Mouse (Mus musculus): ENCODE measurements around the gene Ankrd17. TPM values are rescaled to one million over a fixed set of nuclear protein-coding genes. Genes with fewer than 3 reads are reported as not detected.

The Ankrd17 gene
- total RNA-seq, 2 experiments from 2014 or later, result 82.1 to 82.4 TPM

- intact Hi-C loops (cut with DNase I), result loop anchor here (1.0 to 10.0 kb wide), 3 partner anchors 38 to 660 kb away; partner anchors contain the start of gene Ankrd17
- DNase-seq, result no peak
These were observed 141.6 kb downstream of the Ankrd17 start for GRCm38 (mm10) chr5:90224730-90225129.

- DNase-seq, result peak; percentile 99 to 100
These were observed 142.6 kb downstream of the Ankrd17 start, which contains the start of gene Cox18 for GRCm38 (mm10) chr5:90223534-90224381. Gene Cox18, minus strand, starts transcription at chr5:90224001.

GRCm38 (mm10) chr5:90222937-90223336 lies 143.4 kb downstream of the Ankrd17 start:
- DNase-seq, result no peak
- intact Hi-C loops (cut with DNase I), result loop anchor here (10.0 kb wide), 1 partner anchor 662 kb away; no protein-coding TSS in a partner anchor

More at GRCm38 (mm10) chr5:90223534-90224381, 142.6 kb downstream of the Ankrd17 start, which contains the start of gene Cox18:
- intact Hi-C loops (cut with DNase I), result loop anchor here (1.0 to 10.0 kb wide), 2 partner anchors 143 to 661 kb away; partner anchors contain the start of gene Ankrd17

- intact Hi-C loops (cut with DNase I), result no loop called here
- no peak for DNase-seq
These were observed 148.6 kb downstream of the Ankrd17 start for GRCm38 (mm10) chr5:90217791-90218190.

GRCm38 (mm10) chr5:90217226-90217625 lies 149.2 kb downstream of the Ankrd17 start:
- intact Hi-C loops (cut with DNase I), result no loop called here
- no peak for DNase-seq

- intact Hi-C loops (cut with DNase I), result no loop called here
- DNase-seq, result no peak
These were observed 153.0 kb downstream of the Ankrd17 start for GRCm38 (mm10) chr5:90213356-90213755.

GRCm38 (mm10) chr5:90203168-90203567 lies 163.2 kb downstream of the Ankrd17 start:
- DNase-seq, result peak; percentile 32 to 57
- intact Hi-C loops (cut with DNase I), result loop anchor here (1.0 to 5.0 kb wide), 4 partner anchors 164 to 450 kb away; partner anchors contain the start of genes Ankrd17 and Gm9958

GRCm38 (mm10) chr5:90202447-90203117 lies 163.8 kb downstream of the Ankrd17 start:
- intact Hi-C loops (cut with DNase I), result loop anchor here (1.0 to 5.0 kb wide), 4 partner anchors 165 to 450 kb away; partner anchors contain the start of genes Ankrd17 and Gm9958
- no peak for DNase-seq

- no peak for DNase-seq
- intact Hi-C loops (cut with DNase I), result loop anchor here (5.0 kb wide), 3 partner anchors 167 to 658 kb away; partner anchors contain the start of genes Ankrd17 and Gm9958
These were observed 166.3 kb downstream of the Ankrd17 start for GRCm38 (mm10) chr5:90199922-90200632.

- intact Hi-C loops (cut with DNase I), result loop anchor here (1.0 to 5.0 kb wide), 4 partner anchors 214 to 653 kb away; no protein-coding TSS in a partner anchor
- DNase-seq, result peak; percentile 75 to 83
These were observed 171.5 kb downstream of the Ankrd17 start for GRCm38 (mm10) chr5:90194831-90195230.

GRCm38 (mm10) chr5:90182782-90183181 lies 183.6 kb downstream of the Ankrd17 start:
- intact Hi-C loops (cut with DNase I), result no loop called here
- no peak for DNase-seq

GRCm38 (mm10) chr5:90179094-90179493 lies 187.3 kb downstream of the Ankrd17 start:
- intact Hi-C loops (cut with DNase I), result no loop called here
- DNase-seq, result no peak

- peak; percentile 67 to 73 for DNase-seq
- intact Hi-C loops (cut with DNase I), result no loop called here
These were observed 188.3 kb downstream of the Ankrd17 start for GRCm38 (mm10) chr5:90178116-90178515.

Other genes with a start within 250 kb of the Ankrd17 start
- 10 to 100 TPM; 12.7 to 13.1 TPM for gene Cox18, start 142.6 kb downstream of the Ankrd17 start, total RNA-seq (2021)
- gene Gm9958, start 627 bp upstream of the Ankrd17 start, total RNA-seq (2021), result 1 to 10 TPM in 1 of 2 experiments, under 1 TPM in 1; 0.86 to 1.5 TPM
- gene Alb, start 94.3 kb upstream of the Ankrd17 start, total RNA-seq (2021), result 1 to 10 TPM in 1 of 2 experiments, under 1 TPM in 1; 0.48 to 1.8 TPM
- not detected for gene Afp, start 124.2 kb upstream of the Ankrd17 start, total RNA-seq (2021)
- not detected for gene Afm, start 152.4 kb upstream of the Ankrd17 start, total RNA-seq (2021)
- not detected for gene 5830473C10Rik, start 194.5 kb upstream of the Ankrd17 start, total RNA-seq (2021)

Measured in heart, postnatal 10 days (tissue).